Mouse (Mus musculus): ENCODE results near the gene Serpina3g.

GRCm38 (mm10) chr12:104209802-104210201 lies 26.2 kb upstream of the Serpina3g start:
- TF ChIP-seq CTCF (conservative IDR thresholded peaks at IDR 0.05; ENCODE audit: low read length) (no peak), POU5F1 (IDR thresholded peaks at IDR 0.05; ENCODE audit: borderline replicate concordance, low read length) (no peak)
